Mouse (Mus musculus): ENCODE data around the gene 1700013G24Rik. TPM values are rescaled to one million over a fixed set of nuclear protein-coding genes. Genes with fewer than 3 reads are reported as not detected.
A peak's percentile ranks its signal among the peaks of the same experiment; 100 is the strongest.

The 1700013G24Rik gene
- polyA plus RNA-seq, 1 experiment from 2014 or later = not detected

DNA sequence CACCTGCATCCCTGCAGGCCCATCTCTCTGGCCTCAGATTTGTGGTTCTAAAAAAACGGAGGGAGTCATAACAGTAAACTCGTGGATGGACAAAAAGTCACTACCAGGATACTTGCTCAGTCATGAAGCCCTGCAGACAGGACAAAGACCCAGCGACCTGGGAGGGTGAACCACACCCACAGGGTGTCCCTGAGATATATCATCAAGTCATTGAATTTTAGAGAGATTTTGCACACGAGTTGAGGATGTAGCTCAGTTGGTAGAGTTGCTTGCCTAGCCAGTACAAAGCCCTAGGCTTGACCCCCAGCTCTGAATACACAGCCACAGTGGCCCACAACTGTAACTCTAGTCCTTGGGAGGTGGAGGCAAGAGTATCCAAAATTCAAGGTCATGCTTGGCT lies 8.1 kb downstream of the 1700013G24Rik start:
- ATAC-seq = no peak
- Histone ChIP-seq H3K4me2 (ENCODE audit: low read depth, low read length) (no peak overlapping the region), H3K36me3 (replicated peaks; ENCODE audit: insufficient read depth, low read length) (no peaks in the 10 kb centered on the region), H3K27me3 (ENCODE audit: insufficient read depth, low read length) (no peaks in the 10 kb centered on the region), H3K4me3 (ENCODE audit: low read depth, low read length) (no peak overlapping the region), H3K27ac (ENCODE audit: low read depth) (no peak overlapping the region), H3K9me3 (ENCODE audit: low read length) (no peaks in the 10 kb centered on the region), H3K9ac (replicated peaks) (no peak overlapping the region), H3K4me1 (ENCODE audit: insufficient read depth) (peaks cover 10% of the 10 kb centered on the region)
- 67% methylated on average over 4 of the region's 4 CpGs for WGBS (ENCODE audit: insufficient replicate concordance)
- DNase-seq = no peak
- no peak for TF ChIP-seq EP300 (IDR thresholded peaks at IDR 0.05; ENCODE audit: low read depth)
- TF ChIP-seq CTCF (IDR thresholded peaks at IDR 0.05; ENCODE audit: low read depth) = no peak

- Histone ChIP-seq H3K4me3 (ENCODE audit: low read depth, low read length) (no peak overlapping the region), H3K9ac (replicated peaks) (no peak overlapping the region), H3K27ac (ENCODE audit: low read depth) (no peak overlapping the region), H3K36me3 (replicated peaks; ENCODE audit: insufficient read depth, low read length) (no peaks in the 10 kb centered on the region), H3K4me1 (ENCODE audit: insufficient read depth) (peaks cover 3% of the 10 kb centered on the region; the same call in 1 of the 2 replicates), H3K27me3 (ENCODE audit: insufficient read depth, low read length) (no peaks in the 10 kb centered on the region), H3K9me3 (ENCODE audit: low read length) (no peaks in the 10 kb centered on the region), H3K4me2 (ENCODE audit: low read depth, low read length) (no peak overlapping the region)
- DNase-seq = no peak
- WGBS (ENCODE audit: insufficient replicate concordance) = 62% methylated on average over 16 of the region's 16 CpGs
- ATAC-seq = no peak
- TF ChIP-seq EP300 (IDR thresholded peaks at IDR 0.05; ENCODE audit: low read depth) (no peak), CTCF (IDR thresholded peaks at IDR 0.05; ENCODE audit: low read depth) (no peak)
These were observed 9.1 kb downstream of the 1700013G24Rik start for GRCm38 (mm10) chr4:137461981-137462690.

DNA sequence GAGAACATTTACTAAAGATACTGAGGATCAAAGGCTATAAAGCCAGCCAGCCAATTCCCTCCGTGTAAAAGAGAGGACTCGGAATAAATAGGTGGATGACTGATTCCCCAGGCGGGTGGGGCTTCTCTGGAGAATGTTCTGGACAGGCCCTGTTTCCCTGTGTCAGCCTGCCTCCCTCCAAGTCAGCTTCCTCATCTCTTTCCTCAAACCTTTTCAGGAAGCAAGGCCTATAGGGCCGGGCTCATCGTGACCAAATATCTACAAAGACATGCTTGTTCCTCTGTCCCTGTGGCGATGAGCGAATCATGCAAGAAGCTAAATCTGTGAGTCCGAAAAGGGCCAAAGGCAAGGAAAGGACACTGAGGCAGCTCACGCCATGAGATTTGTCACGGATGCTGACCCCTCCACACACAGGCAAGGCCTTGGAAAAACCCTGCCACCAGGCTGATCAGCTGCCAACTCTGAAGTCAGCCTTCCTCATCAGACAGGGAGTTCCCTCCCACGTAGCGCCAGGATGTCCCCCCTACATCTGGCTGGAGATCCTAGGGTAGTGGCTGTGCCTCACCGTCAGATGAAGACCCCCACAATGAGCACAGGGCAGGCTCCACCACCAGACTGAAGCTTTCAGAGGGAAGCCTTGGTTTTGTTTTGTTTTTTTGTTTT lies 12.2 kb downstream of the 1700013G24Rik start:
- H3K36me3 ChIP-seq (replicated peaks; ENCODE audit: insufficient read depth, low read length) = no peaks in the 10 kb centered on the region
- ATAC-seq = no peak
- 0 out of 2 replicates have a peak, but pooled peaks cover 2% of the 10 kb centered on the region for H3K27me3 ChIP-seq (ENCODE audit: insufficient read depth, low read length)
- peak overlapping the region; percentile 29; the same call in 1 of the 2 replicates for H3K27ac ChIP-seq (ENCODE audit: low read depth)
- TF ChIP-seq EP300 (IDR thresholded peaks at IDR 0.05; ENCODE audit: low read depth) (no peak), CTCF (IDR thresholded peaks at IDR 0.05; ENCODE audit: low read depth) (no peak)
- 59% methylated on average over 13 of the region's 13 CpGs for WGBS (ENCODE audit: insufficient replicate concordance)
- no peak overlapping the region for H3K9ac ChIP-seq (replicated peaks)
- H3K4me2 ChIP-seq (ENCODE audit: low read depth, low read length) = no peak overlapping the region
- H3K9me3 ChIP-seq (ENCODE audit: low read length) = no peaks in the 10 kb centered on the region
- no peak for DNase-seq
- no peak overlapping the region for H3K4me3 ChIP-seq (ENCODE audit: low read depth, low read length)
- H3K4me1 ChIP-seq (ENCODE audit: insufficient read depth) = peaks cover 10% of the 10 kb centered on the region

GRCm38 (mm10) chr4:137466991-137467390 lies 13.9 kb downstream of the 1700013G24Rik start:
- no peak overlapping the region for H3K27ac ChIP-seq (ENCODE audit: low read depth)
- no peak for DNase-seq
- WGBS (ENCODE audit: insufficient replicate concordance) = 73% methylated on average over 4 of the region's 4 CpGs
- no peak for ATAC-seq
- H3K4me2 ChIP-seq (ENCODE audit: low read depth, low read length) = no peak overlapping the region
- TF ChIP-seq CTCF (IDR thresholded peaks at IDR 0.05; ENCODE audit: low read depth) (no peak), EP300 (IDR thresholded peaks at IDR 0.05; ENCODE audit: low read depth) (no peak)
- peaks cover 10% of the 10 kb centered on the region for H3K4me1 ChIP-seq (ENCODE audit: insufficient read depth)
- H3K4me3 ChIP-seq (ENCODE audit: low read depth, low read length) = no peak overlapping the region
- H3K27me3 ChIP-seq (ENCODE audit: insufficient read depth, low read length) = 0 out of 2 replicates have a peak, but pooled peaks cover 2% of the 10 kb centered on the region
- H3K36me3 ChIP-seq (replicated peaks; ENCODE audit: insufficient read depth, low read length) = no peaks in the 10 kb centered on the region
- H3K9me3 ChIP-seq (ENCODE audit: low read length) = no peaks in the 10 kb centered on the region
- H3K9ac ChIP-seq (replicated peaks) = no peak overlapping the region

- Histone ChIP-seq H3K9me3 (ENCODE audit: low read length) (no peaks in the 10 kb centered on the region), H3K27me3 (ENCODE audit: insufficient read depth, low read length) (0 out of 2 replicates have a peak, but pooled peaks cover 2% of the 10 kb centered on the region), H3K4me3 (ENCODE audit: low read depth, low read length) (no peak overlapping the region), H3K27ac (ENCODE audit: low read depth) (no peak overlapping the region), H3K4me2 (ENCODE audit: low read depth, low read length) (no peak overlapping the region), H3K36me3 (replicated peaks; ENCODE audit: insufficient read depth, low read length) (no peaks in the 10 kb centered on the region), H3K4me1 (ENCODE audit: insufficient read depth) (peaks cover 10% of the 10 kb centered on the region), H3K9ac (replicated peaks) (no peak overlapping the region)
- DNase-seq (no peak), ATAC-seq (no peak)
- TF ChIP-seq EP300 (IDR thresholded peaks at IDR 0.05; ENCODE audit: low read depth) (no peak), CTCF (IDR thresholded peaks at IDR 0.05; ENCODE audit: low read depth) (no peak)
- 81% methylated on average over 2 of the region's 2 CpGs for WGBS (ENCODE audit: insufficient replicate concordance)
These were observed 14.4 kb downstream of the 1700013G24Rik start for GRCm38 (mm10) chr4:137467525-137467924.

- Histone ChIP-seq H3K27ac (ENCODE audit: low read depth) (peak within 1 kb of the TSS; percentile 48), H3K9me3 (ENCODE audit: low read length) (no peaks in the 10 kb centered on the region), H3K27me3 (ENCODE audit: insufficient read depth, low read length) (0 out of 2 replicates have a peak, but pooled peaks cover 2% of the 10 kb centered on the region), H3K4me2 (ENCODE audit: low read depth, low read length) (peak within 1 kb of the TSS; percentile 93), H3K4me3 (ENCODE audit: low read depth, low read length) (peak within 1 kb of the TSS; percentile 65), H3K4me1 (ENCODE audit: insufficient read depth) (peaks cover 10% of the 10 kb centered on the region), H3K36me3 (replicated peaks; ENCODE audit: insufficient read depth, low read length) (no peaks in the 10 kb centered on the region), H3K9ac (replicated peaks) (peak within 1 kb of the TSS; percentile 79)
- DNase-seq = peak; percentile 97
- under 1% methylated on average over 44 of the region's 72 CpGs for WGBS (ENCODE audit: insufficient replicate concordance)
- TF ChIP-seq EP300 (IDR thresholded peaks at IDR 0.05; ENCODE audit: low read depth) (no peak), CTCF (IDR thresholded peaks at IDR 0.05; ENCODE audit: low read depth) (no peak)
- ATAC-seq = peak; percentile 87
These were observed 15.4 kb downstream of the 1700013G24Rik start, which contains the start of gene Hspg2 for GRCm38 (mm10) chr4:137468260-137469080. Gene Hspg2, plus strand, starts transcription at chr4:137468769.

Measured in liver, postnatal 0 days (tissue).